Mouse (Mus musculus) brain, adult 2 months (tissue): ENCODE measurements around the gene Sepsecs.

ENCODE experiments used
- DNase-seq: peaks from one replicate; pipeline ENCODE4 v3.0.0; 2011; ENCODE audit warnings: low read depth, low spot score

Sepsecs gene

DNA sequence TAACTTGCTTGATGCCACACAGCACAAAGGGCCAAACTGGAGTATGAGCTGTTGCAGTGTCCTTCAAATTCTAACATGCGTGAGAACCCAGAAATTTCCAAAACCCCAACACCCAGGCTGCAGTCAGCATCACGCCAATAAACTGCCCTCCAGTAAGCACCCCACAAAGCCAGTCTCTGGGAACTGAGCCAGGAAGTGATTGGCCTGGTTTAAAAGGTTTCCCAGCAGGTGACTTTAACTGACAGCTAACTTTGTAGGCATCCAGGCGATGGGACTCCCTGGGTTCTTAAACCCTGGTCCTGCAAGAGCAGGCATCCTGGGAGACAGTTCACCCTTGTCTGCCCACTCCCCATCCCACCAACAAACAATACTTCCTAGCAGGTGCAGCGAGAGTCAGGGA, 59.2 kb downstream of the Sepsecs start:
- DNase-seq, result peak; percentile 22

DNA sequence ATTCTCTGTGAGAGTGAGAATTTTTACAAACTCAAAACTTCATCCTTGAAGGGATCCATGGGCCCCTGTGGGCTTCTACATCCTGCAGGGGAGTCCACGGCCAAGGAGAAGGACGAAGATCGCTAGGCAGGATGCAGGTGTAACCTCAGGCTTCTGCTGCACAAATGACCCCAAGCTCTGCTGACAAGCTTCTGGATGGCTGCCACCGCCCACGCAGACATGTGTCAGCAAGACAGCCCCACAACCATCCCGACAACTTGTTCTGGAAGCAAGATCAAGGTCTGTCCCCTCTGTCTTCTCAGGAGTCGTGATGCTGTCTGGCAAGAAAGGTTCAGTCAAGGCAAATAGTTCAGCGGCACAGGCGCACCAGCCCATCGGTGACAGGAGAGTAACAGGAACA, 59.8 kb downstream of the Sepsecs start:
- peak; percentile 20 for DNase-seq

DNA sequence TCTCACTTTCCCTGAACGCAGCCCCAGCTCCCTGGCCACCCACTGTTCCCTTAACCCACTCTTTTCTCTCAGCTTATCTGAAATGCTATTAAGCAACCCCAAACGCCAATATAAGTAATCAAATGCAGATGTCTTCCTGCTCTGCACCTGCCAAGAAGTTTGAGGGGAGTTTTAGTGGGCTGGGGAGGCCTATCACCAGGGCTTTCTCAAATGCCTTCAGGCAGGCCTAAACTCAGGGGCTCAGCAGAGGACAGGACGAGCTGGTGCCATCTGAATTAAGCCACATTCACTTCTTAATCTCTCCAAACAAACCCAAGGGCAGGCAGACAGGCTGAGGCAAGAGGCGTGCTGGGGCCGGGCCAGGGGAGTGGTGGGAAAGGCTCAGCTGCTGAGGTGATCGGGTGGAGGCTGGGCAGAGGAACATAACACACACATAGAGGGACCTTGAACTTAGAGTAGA, 64.9 kb downstream of the Sepsecs start:
- no peak for DNase-seq

DNA sequence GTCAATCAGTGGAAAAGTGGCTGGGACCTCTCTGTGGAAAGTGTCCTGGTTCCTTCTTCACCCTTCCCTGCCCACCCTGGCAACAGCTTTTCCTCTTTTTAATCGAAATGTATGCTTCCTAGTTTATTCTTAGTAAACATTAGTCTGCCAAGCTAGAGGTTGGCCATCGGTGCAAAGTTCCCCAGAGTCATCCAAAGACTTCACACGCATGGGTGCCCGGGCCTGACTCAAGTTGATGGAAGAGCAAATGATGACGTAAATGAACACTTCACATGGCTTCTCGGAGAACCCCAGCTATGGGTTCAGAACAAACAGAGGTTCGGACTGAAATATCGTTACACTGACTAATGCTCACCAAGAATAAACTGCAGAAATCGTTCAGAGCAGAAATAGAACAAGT, 78.9 kb downstream of the Sepsecs start:
- peak; percentile 33 for DNase-seq
